ENCODE assay signal across 23 mouse cellular contexts in the genomic region with DNA sequence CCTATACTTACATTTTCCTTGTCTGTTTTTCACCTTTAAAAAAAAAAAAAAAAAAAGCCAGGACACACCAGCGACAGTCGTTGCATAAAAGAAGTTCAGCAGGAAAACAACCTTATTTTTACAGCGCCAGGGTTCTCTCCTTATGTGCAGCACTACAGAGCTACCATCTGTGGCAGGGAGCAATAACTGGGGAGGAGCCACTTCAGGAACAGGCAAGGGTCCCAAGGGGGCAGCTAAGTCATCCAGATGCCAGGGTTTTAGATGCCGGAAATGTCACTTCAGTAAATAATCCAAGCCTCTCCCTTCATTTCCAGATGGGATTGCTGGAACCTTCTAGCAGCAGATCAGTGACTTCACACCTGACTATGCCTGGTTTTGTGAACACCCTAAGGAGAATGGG.
DNase-seq lines count a peak whose midpoint lies in the region; ATAC-seq lines count a peak whose summit lies in the region.
"Had no signal": no experiment of that assay in that cellular context is flagged by ENCODE, and none has a peak within 500 bp of the region (broad histone marks: within the 10 kb centered on the region; RNA-seq: fewer than 3 reads in every experiment).

No protein-coding gene starts in this region.

- no peaks in the 10 kb centered on the region for H3K9me3 ChIP-seq in hindbrain, embryonic 11.5 days (ENCODE audit: control insufficient read depth, low read length)
- H3K9me3 ChIP-seq in hindbrain, embryonic 13.5 days: no peaks in the 10 kb centered on the region
- H3K9me3 ChIP-seq in limb, embryonic 11.5 days (ENCODE audit: control insufficient read depth, low read length): no peaks in the 10 kb centered on the region
- H3K9me3 ChIP-seq: hindbrain, embryonic 15.5 days; intestine, embryonic 15.5 days; liver, embryonic 13.5 days had no signal

- peak; percentile 3 for DNase-seq in hindbrain, embryonic 11.5 days (ENCODE audit: low spot score)
- DNase-seq in retina, embryonic 14.5 days (ENCODE audit: low spot score): peak; percentile 12
- no peak for DNase-seq in retina, postnatal 1 day
- DNase-seq in limb, embryonic 11.5 days (ENCODE audit: low spot score): peak; percentile 29
- DNase-seq in layer of hippocampus, adult 11-12 months (ENCODE audit: low spot score): no peak
- DNase-seq in ovary, adult 18-20 months (ENCODE audit: low spot score): no peak
- DNase-seq: adrenal gland, adult 2 months; cerebellum, adult 11-12 months; cerebellum, postnatal 25 days; forebrain, postnatal 0 days; gastrocnemius, postnatal 25 days; heart, adult 2 months; kidney, adult 8-10 months; kidney, postnatal 10 days; liver, embryonic 13.5 days; lung, adult 2 months; lung, postnatal 14 days; right cerebral cortex, postnatal 25 days; thymus, postnatal 14 days had no signal

- H3K4me2 ChIP-seq in hindbrain, embryonic 11.5 days (replicated peaks; ENCODE audit: low read depth, low read length): no peak overlapping the region
- H3K4me2 ChIP-seq in hindbrain, embryonic 13.5 days: no peak overlapping the region
- no peak overlapping the region for H3K4me2 ChIP-seq in limb, embryonic 11.5 days (ENCODE audit: low read depth, severe bottlenecking)
- H3K4me2 ChIP-seq: hindbrain, embryonic 15.5 days; intestine, embryonic 15.5 days; liver, embryonic 13.5 days had no signal

- H3K27ac ChIP-seq in hindbrain, embryonic 11.5 days (ENCODE audit: low read depth, low read length): no peak overlapping the region
- no peak overlapping the region for H3K27ac ChIP-seq in hindbrain, embryonic 13.5 days
- H3K27ac ChIP-seq in limb, embryonic 11.5 days (replicated peaks; ENCODE audit: low read depth, low read length): no peak overlapping the region
- H3K27ac ChIP-seq: heart, adult 2 months; hindbrain, embryonic 15.5 days; intestine, embryonic 15.5 days; liver, embryonic 13.5 days had no signal

- no peaks in the 10 kb centered on the region for H3K27me3 ChIP-seq in hindbrain, embryonic 11.5 days (ENCODE audit: control insufficient read depth, insufficient read depth, low read length)
- H3K27me3 ChIP-seq in hindbrain, embryonic 13.5 days: no peaks in the 10 kb centered on the region
- no peaks in the 10 kb centered on the region for H3K27me3 ChIP-seq in limb, embryonic 11.5 days (ENCODE audit: control insufficient read depth, insufficient read depth, low read length)
- H3K27me3 ChIP-seq: hindbrain, embryonic 15.5 days; intestine, embryonic 15.5 days; liver, embryonic 13.5 days had no signal

- H3K4me3 ChIP-seq in hindbrain, embryonic 11.5 days (ENCODE audit: low read depth, low read length): no peak overlapping the region
- H3K4me3 ChIP-seq in hindbrain, embryonic 13.5 days: no peak overlapping the region
- no peak overlapping the region for H3K4me3 ChIP-seq in limb, embryonic 11.5 days (ENCODE audit: low read depth, low read length)
- H3K4me3 ChIP-seq: heart, adult 2 months; hindbrain, embryonic 15.5 days; intestine, embryonic 15.5 days; liver, embryonic 13.5 days had no signal

- H3K9ac ChIP-seq in hindbrain, embryonic 11.5 days (ENCODE audit: low read depth, low read length): no peak overlapping the region
- no peak overlapping the region for H3K9ac ChIP-seq in hindbrain, embryonic 13.5 days
- H3K9ac ChIP-seq in limb, embryonic 11.5 days (ENCODE audit: low read length): no peak overlapping the region
- H3K9ac ChIP-seq: forebrain, postnatal 0 days; hindbrain, embryonic 15.5 days; intestine, embryonic 15.5 days; liver, embryonic 13.5 days had no signal

- no peak for ATAC-seq in hindbrain, embryonic 11.5 days (ENCODE audit: low FRiP score)
- ATAC-seq in hindbrain, embryonic 13.5 days (ENCODE audit: low FRiP score): no peak
- ATAC-seq in limb, embryonic 11.5 days (ENCODE audit: insufficient number of reproducible peaks, low FRiP score, low TSS enrichment, low read depth): no peak
- ATAC-seq: forebrain, postnatal 0 days; intestine, embryonic 15.5 days; midbrain, embryonic 16.5 days had no signal

- WGBS in hindbrain, embryonic 11.5 days: 66% methylated on average over 4 of the region's 4 CpGs
- WGBS in hindbrain, embryonic 13.5 days: 74% methylated on average over 4 of the region's 4 CpGs
- WGBS in limb, embryonic 11.5 days: 46% methylated on average over 4 of the region's 4 CpGs

- H3K36me3 ChIP-seq in hindbrain, embryonic 11.5 days (ENCODE audit: control insufficient read depth, insufficient read depth, low read length): no peaks in the 10 kb centered on the region
- H3K36me3 ChIP-seq in hindbrain, embryonic 13.5 days: no peaks in the 10 kb centered on the region
- no peaks in the 10 kb centered on the region for H3K36me3 ChIP-seq in limb, embryonic 11.5 days (ENCODE audit: control insufficient read depth, insufficient read depth, low read length)
- H3K36me3 ChIP-seq: hindbrain, embryonic 15.5 days; intestine, embryonic 15.5 days; liver, embryonic 13.5 days had no signal

- H3K4me1 ChIP-seq in hindbrain, embryonic 11.5 days (replicated peaks; ENCODE audit: control insufficient read depth, insufficient read depth, low read length): no peaks in the 10 kb centered on the region
- H3K4me1 ChIP-seq in hindbrain, embryonic 13.5 days (replicated peaks): no peaks in the 10 kb centered on the region
- H3K4me1 ChIP-seq in limb, embryonic 11.5 days (ENCODE audit: control insufficient read depth, insufficient read depth, low read length): no peaks in the 10 kb centered on the region
- H3K4me1 ChIP-seq: hindbrain, embryonic 15.5 days; intestine, embryonic 15.5 days; liver, embryonic 13.5 days had no signal

Comparison
In these comparisons a context has a peak if more than half of its experiments do, and no peak if none do; other contexts are left out.
1. DNase-seq: peak in hindbrain, embryonic 11.5 days (single experiment), retina, embryonic 14.5 days (single experiment) and limb, embryonic 11.5 days (single experiment); none in retina, postnatal 1 day (single experiment), layer of hippocampus, adult 11-12 months (single experiment) and ovary, adult 18-20 months (single experiment).